Mouse (Mus musculus): ENCODE measurements around the gene Ppp1r9b. TPM values are rescaled to one million over a fixed set of nuclear protein-coding genes. Genes with fewer than 3 reads are reported as not detected.

The Ppp1r9b gene
- polyA plus RNA-seq, 1 experiment from 2014 or later, result 22.0 TPM

DNA sequence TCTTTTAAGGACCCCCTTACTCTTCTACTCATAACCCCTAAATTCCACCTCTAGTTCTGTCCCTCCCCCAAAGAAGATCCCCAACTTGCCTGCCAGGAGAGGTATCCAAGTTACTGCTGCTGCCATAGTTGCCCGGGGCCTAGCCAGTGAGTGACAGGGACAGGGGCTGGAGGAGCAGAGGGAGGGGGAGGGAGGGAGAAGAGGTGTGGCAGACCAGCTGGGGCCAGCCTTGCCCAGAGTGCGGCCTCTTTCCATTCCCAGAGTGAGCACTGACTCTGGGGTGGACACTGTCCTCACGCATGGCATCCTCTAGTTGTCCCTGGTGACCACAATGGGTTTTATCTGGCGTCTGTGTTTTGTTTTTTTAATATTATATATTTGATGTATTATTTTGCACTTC lies 17.5 kb upstream of the Ppp1r9b start:
- Histone ChIP-seq H3K9ac (replicated peaks; ENCODE audit: low read depth, low read length) (no peak overlapping the region), H3K27ac (ENCODE audit: low read length) (no peak overlapping the region), H3K27me3 (replicated peaks; ENCODE audit: control insufficient read depth, insufficient read depth, low read length) (no peaks in the 10 kb centered on the region), H3K4me1 (replicated peaks; ENCODE audit: control insufficient read depth, insufficient read depth, low read length) (peaks cover 18% of the 10 kb centered on the region), H3K9me3 (ENCODE audit: control insufficient read depth, low read length) (no peaks in the 10 kb centered on the region), H3K4me3 (replicated peaks; ENCODE audit: low read length) (no peak overlapping the region), H3K4me2 (ENCODE audit: low read length) (no peak overlapping the region), H3K36me3 (ENCODE audit: control insufficient read depth, insufficient read depth) (no peaks in the 10 kb centered on the region)
- ATAC-seq, result no peak
- 43% methylated on average over 4 of the region's 4 CpGs for WGBS

DNA sequence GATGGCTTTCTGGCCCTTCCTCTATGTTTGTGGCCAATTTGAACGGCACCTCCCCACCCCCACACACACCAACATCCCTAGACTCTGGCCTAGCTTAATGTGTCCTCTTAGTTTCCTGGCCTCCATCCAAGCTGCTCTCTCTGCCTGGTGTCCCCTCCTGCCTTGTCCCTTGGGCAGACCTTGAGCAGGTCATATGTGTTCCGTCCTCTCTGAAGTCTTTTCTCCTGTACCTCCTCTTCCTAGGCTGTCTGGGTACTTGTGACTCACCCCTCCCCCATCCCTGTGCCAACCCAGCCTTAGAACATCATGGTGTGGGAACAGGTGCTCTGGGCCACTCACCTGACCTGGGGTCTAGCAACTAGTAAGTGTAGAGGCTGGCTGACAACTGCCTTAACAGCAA lies 15.9 kb upstream of the Ppp1r9b start:
- ATAC-seq, result no peak

DNA sequence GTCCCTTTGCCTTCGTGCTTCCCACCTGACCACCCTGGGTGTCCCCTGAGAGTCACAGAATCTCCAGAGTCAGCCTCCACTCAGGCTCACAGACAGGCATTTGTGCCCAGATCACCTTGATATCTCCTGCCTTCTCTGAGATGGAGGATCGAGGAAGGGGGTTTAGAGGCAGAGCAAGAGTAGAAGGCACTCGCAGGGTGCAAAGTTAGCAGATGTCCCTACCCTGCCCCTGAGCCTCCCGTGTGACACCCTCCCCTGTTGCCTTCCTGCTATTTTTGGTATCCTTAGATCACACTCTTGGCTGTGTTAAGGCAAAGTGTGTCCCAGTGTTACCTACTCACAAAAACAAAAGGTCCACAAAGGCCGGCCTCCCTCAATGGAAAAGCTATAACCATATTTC lies 14.6 kb upstream of the Ppp1r9b start, which contains the start of gene Sgca:
Gene Sgca, minus strand, starts transcription at position 129 of the 400 bp plus-strand sequence.
- no peak within 1 kb of the TSS for H3K4me2 ChIP-seq (ENCODE audit: low read length)
- H3K36me3 ChIP-seq (ENCODE audit: control insufficient read depth, insufficient read depth), result no peaks in the 10 kb centered on the region
- H3K9me3 ChIP-seq (ENCODE audit: control insufficient read depth, low read length), result no peaks in the 10 kb centered on the region
- no peak for ATAC-seq
- no peak within 1 kb of the TSS for H3K9ac ChIP-seq (replicated peaks; ENCODE audit: low read depth, low read length)
- no peak within 1 kb of the TSS for H3K27ac ChIP-seq (ENCODE audit: low read length)
- no peaks in the 10 kb centered on the region for H3K27me3 ChIP-seq (replicated peaks; ENCODE audit: control insufficient read depth, insufficient read depth, low read length)
- H3K4me3 ChIP-seq (replicated peaks; ENCODE audit: low read length), result no peak within 1 kb of the TSS
- peaks cover 25% of the 10 kb centered on the region for H3K4me1 ChIP-seq (replicated peaks; ENCODE audit: control insufficient read depth, insufficient read depth, low read length)
- 77% methylated on average over 5 of the region's 5 CpGs for WGBS

More for the DNA sequence above, 15.9 kb upstream of the Ppp1r9b start:
- Histone ChIP-seq H3K36me3 (ENCODE audit: control insufficient read depth, insufficient read depth) (no peaks in the 10 kb centered on the region), H3K4me2 (ENCODE audit: low read length) (no peak overlapping the region), H3K9me3 (ENCODE audit: control insufficient read depth, low read length) (no peaks in the 10 kb centered on the region), H3K27ac (ENCODE audit: low read length) (no peak overlapping the region), H3K4me1 (replicated peaks; ENCODE audit: control insufficient read depth, insufficient read depth, low read length) (peaks cover 25% of the 10 kb centered on the region), H3K9ac (replicated peaks; ENCODE audit: low read depth, low read length) (no peak overlapping the region), H3K4me3 (replicated peaks; ENCODE audit: low read length) (no peak overlapping the region), H3K27me3 (replicated peaks; ENCODE audit: control insufficient read depth, insufficient read depth, low read length) (no peaks in the 10 kb centered on the region)
- WGBS, result 54% methylated on average over 2 of the region's 2 CpGs

DNA sequence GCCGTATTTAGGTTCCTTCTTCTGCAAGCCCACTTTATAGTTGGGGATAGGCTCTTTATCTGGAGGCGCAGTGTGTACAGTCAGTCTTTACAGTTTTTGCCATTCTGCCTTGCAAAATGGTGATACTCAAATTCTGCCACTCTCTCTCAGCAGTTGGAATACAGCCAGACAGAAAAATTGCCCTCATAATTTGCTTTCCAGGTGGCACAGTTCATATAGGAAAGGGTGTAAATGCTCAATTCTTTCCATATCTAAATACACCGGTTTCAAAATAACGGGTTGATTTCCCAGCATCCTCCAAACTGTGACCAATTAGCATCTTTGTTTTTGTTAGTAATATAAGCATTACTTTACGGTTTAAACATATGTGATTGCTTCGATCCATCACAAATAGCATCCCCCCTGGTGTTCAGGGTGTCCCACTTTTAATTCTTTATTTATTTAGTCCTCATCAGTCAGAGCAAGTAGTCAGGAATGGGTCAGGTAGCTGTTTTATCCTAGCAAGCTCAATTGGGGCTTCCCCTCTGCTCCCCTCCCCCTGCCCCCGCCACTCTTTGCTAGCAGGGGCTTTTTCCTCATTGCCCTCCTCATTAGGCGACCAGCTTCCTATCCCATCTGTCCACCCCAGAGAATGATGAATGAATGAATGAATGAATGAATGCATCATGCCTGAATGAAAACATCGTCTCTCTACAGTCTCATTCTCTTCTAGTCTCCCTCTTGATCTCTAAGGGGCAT lies 12.5 kb upstream of the Ppp1r9b start:
- peak overlapping the region; percentile 46 for H3K4me2 ChIP-seq (ENCODE audit: low read length)
- WGBS, result 24% methylated on average over 9 of the region's 9 CpGs
- peak; percentile 68 for ATAC-seq
- no peaks in the 10 kb centered on the region for H3K9me3 ChIP-seq (ENCODE audit: control insufficient read depth, low read length)
- H3K27me3 ChIP-seq (replicated peaks; ENCODE audit: control insufficient read depth, insufficient read depth, low read length), result no peaks in the 10 kb centered on the region
- H3K9ac ChIP-seq (replicated peaks; ENCODE audit: low read depth, low read length), result peak overlapping the region; percentile 50
- H3K27ac ChIP-seq (ENCODE audit: low read length), result peak overlapping the region; percentile 94
- H3K4me1 ChIP-seq (replicated peaks; ENCODE audit: control insufficient read depth, insufficient read depth, low read length), result peaks cover 16% of the 10 kb centered on the region
- H3K36me3 ChIP-seq (ENCODE audit: control insufficient read depth, insufficient read depth), result no peaks in the 10 kb centered on the region
- peak overlapping the region; percentile 18 for H3K4me3 ChIP-seq (replicated peaks; ENCODE audit: low read length)

DNA sequence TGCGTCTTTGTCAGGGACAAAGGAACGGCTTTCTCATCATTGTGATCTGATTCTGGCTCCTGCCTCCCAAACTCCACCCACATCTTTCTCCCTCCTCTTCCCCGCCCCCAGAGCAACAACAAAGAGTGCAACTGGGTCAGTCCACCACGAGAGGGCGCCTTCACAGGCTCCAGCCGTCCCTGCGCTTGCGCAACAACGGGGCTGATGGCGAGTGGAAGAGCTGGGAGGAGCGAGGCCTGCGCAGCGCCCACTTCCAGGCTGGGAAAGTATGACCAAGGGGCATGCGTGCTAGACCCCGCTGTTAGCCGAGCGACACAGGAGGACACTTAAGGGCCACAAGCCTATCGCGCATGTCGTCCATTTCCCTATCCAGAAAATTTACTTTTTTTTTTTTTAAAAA lies 11.9 kb upstream of the Ppp1r9b start:
- Histone ChIP-seq H3K4me3 (replicated peaks; ENCODE audit: low read length) (peak overlapping the region; percentile 34), H3K9ac (replicated peaks; ENCODE audit: low read depth, low read length) (peak overlapping the region; percentile 50), H3K9me3 (ENCODE audit: control insufficient read depth, low read length) (no peaks in the 10 kb centered on the region), H3K27me3 (replicated peaks; ENCODE audit: control insufficient read depth, insufficient read depth, low read length) (no peaks in the 10 kb centered on the region), H3K4me1 (replicated peaks; ENCODE audit: control insufficient read depth, insufficient read depth, low read length) (peaks cover 16% of the 10 kb centered on the region), H3K36me3 (ENCODE audit: control insufficient read depth, insufficient read depth) (no peaks in the 10 kb centered on the region), H3K4me2 (ENCODE audit: low read length) (peak overlapping the region; percentile 50), H3K27ac (ENCODE audit: low read length) (peak overlapping the region; percentile 94)
- under 1% methylated on average over 20 of the region's 20 CpGs for WGBS
- peak; percentile 96 for ATAC-seq

DNA sequence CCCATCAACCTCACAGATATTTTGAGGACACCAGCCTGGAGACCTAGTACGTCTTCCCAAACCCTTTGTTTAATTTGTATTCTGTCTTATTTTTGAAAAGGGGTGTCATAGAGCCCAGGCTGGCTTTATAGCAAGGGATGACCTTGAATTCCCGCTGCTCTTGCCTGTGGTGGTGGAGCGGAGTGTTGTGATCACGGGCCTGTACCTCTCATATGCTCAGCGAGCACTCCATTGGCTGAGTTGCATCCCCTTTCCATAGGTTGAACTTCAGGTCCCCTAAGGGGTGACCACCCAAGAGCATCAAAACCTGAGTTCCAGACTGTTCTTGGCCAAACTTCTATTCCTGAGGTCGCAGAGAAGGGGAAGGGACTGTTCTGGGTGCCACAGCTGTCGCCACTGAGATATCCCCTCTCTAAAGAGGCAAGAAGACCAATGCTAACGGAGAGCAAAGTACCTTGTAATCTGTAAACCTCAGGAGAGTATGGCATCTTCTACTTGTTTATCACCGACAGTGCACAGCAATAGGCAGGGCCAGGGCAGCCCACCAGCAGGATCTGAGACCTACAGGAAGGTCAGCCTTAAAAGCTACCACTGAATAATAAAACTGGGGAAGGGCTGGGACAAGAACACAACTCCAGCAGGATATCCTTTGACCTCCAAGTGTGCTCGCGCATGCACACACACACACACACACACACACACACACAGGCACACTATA lies 11.2 kb upstream of the Ppp1r9b start:
- peak; percentile 3; the same call in 1 of the 2 replicates for ATAC-seq
- no peaks in the 10 kb centered on the region for H3K36me3 ChIP-seq (ENCODE audit: control insufficient read depth, insufficient read depth)
- 73% methylated on average over 11 of the region's 11 CpGs for WGBS
- peak overlapping the region; percentile 42; the same call in 1 of the 2 replicates for H3K9ac ChIP-seq (replicated peaks; ENCODE audit: low read depth, low read length)
- H3K9me3 ChIP-seq (ENCODE audit: control insufficient read depth, low read length), result no peaks in the 10 kb centered on the region
- peak overlapping the region; percentile 45; the same call in 1 of the 2 replicates for H3K27ac ChIP-seq (ENCODE audit: low read length)
- H3K27me3 ChIP-seq (replicated peaks; ENCODE audit: control insufficient read depth, insufficient read depth, low read length), result no peaks in the 10 kb centered on the region
- peak overlapping the region; percentile 34 for H3K4me3 ChIP-seq (replicated peaks; ENCODE audit: low read length)
- H3K4me2 ChIP-seq (ENCODE audit: low read length), result peak overlapping the region; percentile 50
- H3K4me1 ChIP-seq (replicated peaks; ENCODE audit: control insufficient read depth, insufficient read depth, low read length), result peaks cover 16% of the 10 kb centered on the region

DNA sequence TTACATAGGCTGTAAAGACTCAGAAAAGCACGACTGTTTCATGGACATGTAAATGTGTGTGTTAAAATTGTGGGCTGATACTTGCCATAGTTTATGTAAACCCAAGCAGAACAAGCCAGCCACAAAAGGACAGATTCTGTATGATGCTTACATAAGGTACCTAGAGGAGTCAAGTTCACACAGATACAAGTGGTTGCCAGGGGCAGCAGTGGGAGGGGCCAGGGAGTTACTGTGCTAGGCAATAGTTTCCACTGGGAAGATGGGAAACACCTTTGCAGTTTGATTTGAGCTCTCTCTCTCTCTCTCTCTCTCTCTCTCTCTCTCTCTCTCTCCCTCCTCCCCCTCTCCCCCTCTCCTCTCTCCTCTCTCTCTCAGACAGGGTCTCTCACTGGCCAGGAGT lies 5.7 kb upstream of the Ppp1r9b start:
- H3K9me3 ChIP-seq (ENCODE audit: control insufficient read depth, low read length), result no peaks in the 10 kb centered on the region
- no peak overlapping the region for H3K4me2 ChIP-seq (ENCODE audit: low read length)
- ATAC-seq, result no peak
- H3K4me1 ChIP-seq (replicated peaks; ENCODE audit: control insufficient read depth, insufficient read depth, low read length), result peaks cover 16% of the 10 kb centered on the region
- 51% methylated on average over 1 of the region's 1 CpGs for WGBS
- H3K4me3 ChIP-seq (replicated peaks; ENCODE audit: low read length), result no peak overlapping the region
- H3K9ac ChIP-seq (replicated peaks; ENCODE audit: low read depth, low read length), result no peak overlapping the region
- no peak overlapping the region for H3K27ac ChIP-seq (ENCODE audit: low read length)
- H3K27me3 ChIP-seq (replicated peaks; ENCODE audit: control insufficient read depth, insufficient read depth, low read length), result no peaks in the 10 kb centered on the region
- no peaks in the 10 kb centered on the region for H3K36me3 ChIP-seq (ENCODE audit: control insufficient read depth, insufficient read depth)

DNA sequence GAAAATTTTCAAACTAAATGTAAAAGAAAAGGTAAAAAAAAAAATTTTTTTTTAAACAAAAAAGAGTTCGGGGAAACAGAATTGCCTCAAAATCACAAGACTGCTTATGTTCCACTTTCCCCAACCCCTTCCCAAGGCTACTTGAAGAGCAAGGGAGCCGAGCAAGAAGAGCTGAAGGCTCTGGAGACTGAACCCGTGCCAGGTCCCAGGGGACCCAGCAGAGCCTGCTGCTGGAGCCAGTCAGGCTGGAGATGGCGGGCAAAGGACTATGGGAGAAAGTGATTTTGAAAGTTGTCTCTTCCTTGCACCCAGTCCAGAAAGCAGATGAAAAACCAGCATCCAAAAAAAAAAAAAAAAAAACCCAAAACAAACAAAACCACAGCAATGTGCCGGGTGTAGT lies 5.0 kb upstream of the Ppp1r9b start:
- H3K36me3 ChIP-seq (ENCODE audit: control insufficient read depth, insufficient read depth), result no peaks in the 10 kb centered on the region
- ATAC-seq, result no peak
- H3K27ac ChIP-seq (ENCODE audit: low read length), result no peak overlapping the region
- peaks cover 22% of the 10 kb centered on the region for H3K4me1 ChIP-seq (replicated peaks; ENCODE audit: control insufficient read depth, insufficient read depth, low read length)
- WGBS, result 82% methylated on average over 5 of the region's 5 CpGs
- H3K4me3 ChIP-seq (replicated peaks; ENCODE audit: low read length), result no peak overlapping the region
- no peaks in the 10 kb centered on the region for H3K9me3 ChIP-seq (ENCODE audit: control insufficient read depth, low read length)
- no peak overlapping the region for H3K4me2 ChIP-seq (ENCODE audit: low read length)
- no peaks in the 10 kb centered on the region for H3K27me3 ChIP-seq (replicated peaks; ENCODE audit: control insufficient read depth, insufficient read depth, low read length)
- no peak overlapping the region for H3K9ac ChIP-seq (replicated peaks; ENCODE audit: low read depth, low read length)

DNA sequence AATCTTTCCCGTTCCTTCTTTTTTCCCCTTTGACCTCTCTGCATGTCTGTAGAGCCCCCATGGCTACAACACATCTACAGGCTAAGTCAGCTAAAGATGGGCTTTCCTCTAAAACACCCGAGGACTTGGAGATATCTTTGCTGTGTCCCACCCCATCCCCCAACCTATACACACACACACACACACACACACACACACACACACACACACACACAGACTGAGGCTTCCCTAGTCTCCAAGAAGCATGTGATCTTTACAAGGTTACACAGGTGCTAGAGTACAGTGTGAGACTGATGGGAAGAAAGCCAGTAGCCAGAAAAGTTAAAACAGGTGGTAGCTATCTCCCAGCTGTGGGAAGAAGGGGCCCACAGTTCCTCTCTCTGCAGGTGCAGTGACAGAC lies 4.4 kb upstream of the Ppp1r9b start:
- 74% methylated on average over 2 of the region's 2 CpGs for WGBS
- no peak overlapping the region for H3K9ac ChIP-seq (replicated peaks; ENCODE audit: low read depth, low read length)
- no peaks in the 10 kb centered on the region for H3K27me3 ChIP-seq (replicated peaks; ENCODE audit: control insufficient read depth, insufficient read depth, low read length)

More for the DNA sequence above, 4.4 kb upstream of the Ppp1r9b start:
- no peaks in the 10 kb centered on the region for H3K9me3 ChIP-seq (ENCODE audit: control insufficient read depth, low read length)
- no peak for ATAC-seq
- H3K4me1 ChIP-seq (replicated peaks; ENCODE audit: control insufficient read depth, insufficient read depth, low read length), result peaks cover 22% of the 10 kb centered on the region
- H3K27ac ChIP-seq (ENCODE audit: low read length), result no peak overlapping the region
- H3K36me3 ChIP-seq (ENCODE audit: control insufficient read depth, insufficient read depth), result no peaks in the 10 kb centered on the region
- no peak overlapping the region for H3K4me2 ChIP-seq (ENCODE audit: low read length)
- H3K4me3 ChIP-seq (replicated peaks; ENCODE audit: low read length), result no peak overlapping the region

Measured in forebrain, embryonic 16.5 days (tissue).